ENCODE assay signal across 27 mouse cellular contexts in genomic region chr10:13200862-13201261, GRCm38 (mm10). TPM values are rescaled to one million over a fixed set of nuclear protein-coding genes. Genes with fewer than 3 reads are reported as not detected.
"Had no signal": no experiment of that assay in that cellular context is flagged by ENCODE, and none has a peak within 500 bp of the region (broad histone marks: within the 10 kb centered on the region; RNA-seq: fewer than 3 reads in every experiment).

No protein-coding gene starts in this region.

- H3K27me3 ChIP-seq: intestine, embryonic 15.5 days; kidney, embryonic 15.5 days; midbrain, embryonic 12.5 days had no signal

- ATAC-seq: intestine, embryonic 15.5 days; lung, postnatal 0 days; midbrain, embryonic 16.5 days had no signal

- H3K4me2 ChIP-seq: intestine, embryonic 15.5 days; kidney, embryonic 15.5 days; lung, embryonic 14.5 days; midbrain, embryonic 12.5 days had no signal

- DNase-seq: kidney, adult 11 months; kidney, adult 8-10 months; kidney, postnatal 10 days; kidney, postnatal 36 days; layer of hippocampus, postnatal 36 days; lung, embryonic 14.5 days; thymus, adult 18-20 months; thymus, postnatal 14 days; thymus, postnatal 4 days had no signal

- H3K9me3 ChIP-seq: intestine, embryonic 15.5 days; kidney, embryonic 15.5 days; midbrain, embryonic 12.5 days had no signal

- H3K36me3 ChIP-seq: intestine, embryonic 15.5 days; kidney, embryonic 15.5 days; midbrain, embryonic 12.5 days had no signal

- H3K4me3 ChIP-seq: intestine, embryonic 15.5 days; kidney, embryonic 15.5 days; left cerebral cortex, adult 2 months; midbrain, embryonic 12.5 days had no signal

- H3K4me1 ChIP-seq: intestine, embryonic 15.5 days; kidney, embryonic 15.5 days; midbrain, embryonic 12.5 days had no signal

- H3K9ac ChIP-seq: intestine, embryonic 15.5 days; kidney, embryonic 15.5 days; lung, embryonic 14.5 days; midbrain, embryonic 12.5 days had no signal

- H3K27ac ChIP-seq: intestine, embryonic 15.5 days; kidney, embryonic 15.5 days; left cerebral cortex, adult 2 months; midbrain, embryonic 12.5 days had no signal

RNA-seq across cellular contexts. Expression of gene Zc2hc1b, which starts 23.0 kb away (rescaled TPM):
- total RNA-seq: layer of hippocampus, adult 8-10 months; layer of hippocampus, postnatal 10 days; layer of hippocampus, postnatal 36 days; left cerebral cortex, adult 2 months; left cerebral cortex, postnatal 10 days; left cerebral cortex, postnatal 36 days had no signal
- polyA plus RNA-seq: intestine, embryonic 15.5 days; kidney, embryonic 15.5 days; limb, embryonic 11.5 days; limb, embryonic 14.5 days; liver, embryonic 16.5 days; lung, embryonic 14.5 days; lung, postnatal 0 days; midbrain, embryonic 12.5 days; midbrain, embryonic 16.5 days; neural tube, embryonic 11.5 days; neural tube, embryonic 14.5 days; small intestine, adult 2 months; spleen, adult 2 months; stomach, embryonic 16.5 days had no signal
